Mouse (Mus musculus) hindbrain, embryonic 15.5 days (tissue): Measurements from ENCODE around the gene Vmn2r89. TPM values are rescaled to one million over a fixed set of nuclear protein-coding genes. Genes with fewer than 3 reads are reported as not detected.
"Not testable (repeated sequence)": the region's sequence is repeated elsewhere in the genome, so short reads cannot be mapped to it uniquely, and the experiment has no call there.

ENCODE experiments used
- ATAC-seq: fragments of 200-750 bp; cut with Nextera tagmentation; 2 replicates; pipeline ENCODE4 v1.8.0; 2017; ENCODE audit warnings: low read depth, moderate number of reproducible peaks, moderate TSS enrichment; ENCODE audit not compliant: low FRiP score
- H3K27ac ChIP-seq: fragments of 300-500 bp; sonication (generic); replicated peaks from 2 replicates; pipeline ENCODE4 v1.5.1; 2015; ENCODE audit warnings: mild to moderate bottlenecking, inconsistent platforms
- H3K27me3 ChIP-seq: fragments of 300-500 bp; sonication (generic); 2 replicates; pipeline ENCODE4 v1.6.1; 2015; ENCODE audit warnings: control low read depth, inconsistent platforms
- H3K36me3 ChIP-seq: fragments of 300-500 bp; sonication (generic); 2 replicates; pipeline ENCODE4 v1.6.1; 2015; ENCODE audit warnings: control low read depth, inconsistent platforms
- H3K4me1 ChIP-seq: fragments of 300-500 bp; sonication (generic); replicated peaks from 2 replicates; pipeline ENCODE4 v1.6.1; 2015; ENCODE audit warnings: control low read depth, inconsistent platforms
- H3K4me2 ChIP-seq: fragments of 300-500 bp; sonication (generic); 2 replicates; pipeline ENCODE4 v1.6.1; 2015; ENCODE audit warnings: moderate library complexity, mild to moderate bottlenecking, inconsistent platforms
- H3K4me3 ChIP-seq: fragments of 300-500 bp; sonication (generic); 2 replicates; pipeline ENCODE4 v1.5.1; 2015; ENCODE audit warnings: mild to moderate bottlenecking, inconsistent platforms
- H3K9ac ChIP-seq: fragments of 300-500 bp; sonication (generic); 2 replicates; pipeline ENCODE4 v1.6.1; 2015; ENCODE audit warnings: inconsistent platforms
- H3K9me3 ChIP-seq: fragments of 300-500 bp; sonication (generic); 2 replicates; pipeline ENCODE4 v1.6.1; 2016; ENCODE audit warnings: control low read depth, inconsistent platforms
- WGBS: fragments of 180-500 bp; shearing (Covaris S2); methylation state at CpG from one replicate; pipeline ENCODE4 v1.1.7; 2015; 5-methylcytosine and 5-hydroxymethylcytosine counted together
- polyA plus RNA-seq: library from polyadenylated mRNA; unstranded; fragments of >200 nt; fragmentation: Nextera tagmentation; extraction: Ambion mirVana; gene quantifications from 2 replicates; pipeline ENCODE4 v1.2.1, GENCODE M21; 2015

Gene Vmn2r89
- polyA plus RNA-seq, result not detected in 2 replicates

GRCm38 (mm10) chr14:51451557-51451956, at the start of gene Vmn2r89:
Vmn2r89 (plus strand) TSS chr14:51451857.
- H3K27ac ChIP-seq, H3K4me3 ChIP-seq, H3K9me3 ChIP-seq, ATAC-seq, H3K27me3 ChIP-seq, H3K4me2 ChIP-seq, H3K36me3 ChIP-seq, H3K9ac ChIP-seq, H3K4me1 ChIP-seq: not testable (repeated sequence)
- 86% methylated on average over 2 of the region's 2 CpGs for WGBS

DNA sequence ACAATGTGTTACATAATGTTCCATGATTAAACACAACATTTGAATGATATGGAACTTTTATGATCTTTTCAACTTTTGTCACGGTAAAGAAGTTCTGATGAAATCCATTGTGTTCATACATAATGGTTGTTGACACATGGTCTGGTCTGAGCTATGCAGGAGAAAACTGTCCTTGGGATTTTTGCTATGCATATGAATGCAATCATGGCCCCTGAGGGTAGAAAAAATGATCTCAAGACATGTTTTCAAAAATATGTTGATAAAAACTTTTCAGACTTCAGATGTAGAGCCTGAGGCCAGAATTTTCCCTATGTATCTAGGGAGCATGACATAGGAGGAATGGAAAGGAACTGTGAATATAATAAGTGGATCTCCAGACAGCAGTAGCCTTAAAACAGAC, 41.1 kb upstream of the Vmn2r89 start, which contains the start of gene Vmn2r88:
TSS of gene Vmn2r88 (plus strand) at position 301 of the 400 bp plus-strand sequence.
- H3K9ac ChIP-seq, result no peak within 1 kb of the TSS
- WGBS, result 78% methylated on average over 1 of the region's 1 CpGs
- no peaks in the 10 kb centered on the region for H3K4me1 ChIP-seq
- H3K36me3 ChIP-seq, result no peaks in the 10 kb centered on the region
- no peak within 1 kb of the TSS for H3K4me3 ChIP-seq
- H3K4me2 ChIP-seq, result no peak within 1 kb of the TSS
- ATAC-seq, result no peak
- H3K27ac ChIP-seq, result no peak within 1 kb of the TSS
- H3K27me3 ChIP-seq, result no peaks in the 10 kb centered on the region
- H3K9me3 ChIP-seq, result no peaks in the 10 kb centered on the region

DNA sequence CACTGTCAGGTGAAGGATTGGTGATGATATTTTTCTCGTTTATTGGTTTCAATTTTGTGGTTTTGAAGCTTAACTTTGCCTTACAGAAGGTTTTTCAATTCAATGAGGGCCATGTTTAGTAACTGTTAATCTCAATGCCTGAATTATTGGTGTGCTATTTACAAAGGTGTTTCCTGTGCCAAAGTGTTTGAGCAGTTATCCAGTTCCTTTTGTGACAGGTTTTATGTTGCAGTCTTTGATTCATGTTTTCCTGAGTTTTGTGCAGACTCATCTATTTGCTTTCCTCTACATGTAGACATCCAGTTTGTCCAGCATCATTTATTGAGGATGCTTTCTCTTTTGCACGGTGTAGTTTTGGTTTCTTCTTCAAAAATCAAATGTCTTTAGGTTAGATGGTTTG, 27.8 kb upstream of the Vmn2r89 start:
- ATAC-seq, result no peak
- H3K27me3 ChIP-seq, result no peaks in the 10 kb centered on the region
- no peak overlapping the region for H3K4me2 ChIP-seq
- H3K4me3 ChIP-seq, result no peak overlapping the region
- no peaks in the 10 kb centered on the region for H3K9me3 ChIP-seq
- H3K27ac ChIP-seq, result no peak overlapping the region
- no peak overlapping the region for H3K9ac ChIP-seq
- no peaks in the 10 kb centered on the region for H3K36me3 ChIP-seq
- no peaks in the 10 kb centered on the region for H3K4me1 ChIP-seq
- 75% methylated on average over 2 of the region's 2 CpGs for WGBS

DNA sequence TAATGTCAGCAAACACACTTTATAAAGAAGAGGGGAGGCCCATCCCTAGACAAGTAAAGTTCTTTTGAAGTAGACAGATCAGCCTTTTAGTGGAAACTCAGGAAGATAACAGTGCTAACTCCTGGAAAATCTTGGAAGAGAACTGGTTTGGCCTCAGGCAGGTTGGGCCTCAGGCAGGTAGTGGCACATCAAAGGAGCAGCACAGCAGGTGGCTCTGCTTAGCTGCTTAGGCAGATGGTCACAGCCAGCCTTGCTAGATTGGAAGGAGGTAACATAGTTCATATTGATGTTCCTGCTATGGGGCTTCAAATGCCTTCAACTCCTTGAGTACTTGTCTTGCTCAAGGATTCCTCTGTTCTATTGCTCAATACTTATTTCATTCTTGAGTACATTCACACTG, 21.5 kb upstream of the Vmn2r89 start:
- H3K27ac ChIP-seq, H3K9ac ChIP-seq, H3K4me1 ChIP-seq, H3K27me3 ChIP-seq, H3K9me3 ChIP-seq, H3K4me2 ChIP-seq, H3K4me3 ChIP-seq, ATAC-seq, H3K36me3 ChIP-seq: not testable (repeated sequence)

- H3K27ac ChIP-seq, result no peak overlapping the region
- no peaks in the 10 kb centered on the region for H3K27me3 ChIP-seq
- H3K9ac ChIP-seq, result no peak overlapping the region
- no peak overlapping the region for H3K4me2 ChIP-seq
- ATAC-seq, result 0 out of 2 replicates have a peak, but pooled peaks have one; percentile 6
- 94% methylated on average over 16 of the region's 16 CpGs for WGBS
- no peak overlapping the region for H3K4me3 ChIP-seq
- H3K36me3 ChIP-seq, result no peaks in the 10 kb centered on the region
- no peaks in the 10 kb centered on the region for H3K4me1 ChIP-seq
- H3K9me3 ChIP-seq, result no peaks in the 10 kb centered on the region
Measured at GRCm38 (mm10) chr14:51434546-51434945, 17.1 kb upstream of the Vmn2r89 start.

GRCm38 (mm10) chr14:51435020-51435419, 16.6 kb upstream of the Vmn2r89 start:
- H3K4me3 ChIP-seq, result no peak overlapping the region
- no peak for ATAC-seq
- H3K27me3 ChIP-seq, result no peaks in the 10 kb centered on the region
- H3K36me3 ChIP-seq, result no peaks in the 10 kb centered on the region
- no peak overlapping the region for H3K9ac ChIP-seq
- H3K4me2 ChIP-seq, result no peak overlapping the region
- H3K4me1 ChIP-seq, result no peaks in the 10 kb centered on the region
- WGBS, result 96% methylated on average over 26 of the region's 26 CpGs
- no peak overlapping the region for H3K27ac ChIP-seq
- no peaks in the 10 kb centered on the region for H3K9me3 ChIP-seq

DNA sequence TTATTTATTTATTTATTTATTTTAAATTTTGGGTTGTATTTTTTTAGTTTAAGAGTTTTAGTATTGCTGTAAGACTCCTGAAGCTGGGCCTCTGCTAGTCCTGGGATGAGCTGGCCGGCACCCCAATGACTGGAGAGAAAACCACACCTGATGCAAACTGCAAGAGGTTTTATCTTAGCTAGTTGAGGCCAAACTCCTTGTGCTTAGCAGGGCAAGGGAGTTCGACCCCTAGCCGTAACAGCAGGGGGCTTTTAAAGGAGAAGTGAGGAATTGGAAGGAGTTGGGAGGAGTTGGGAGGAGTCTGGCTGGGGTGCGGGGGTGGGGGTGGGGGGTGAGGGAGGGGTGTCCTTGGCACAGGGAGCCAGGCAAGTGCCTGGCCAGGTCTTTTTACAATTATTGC, 12.7 kb upstream of the Vmn2r89 start:
- Histone ChIP-seq H3K27ac (no peak overlapping the region), H3K4me2 (no peak overlapping the region), H3K9ac (no peak overlapping the region), H3K9me3 (no peaks in the 10 kb centered on the region), H3K4me3 (no peak overlapping the region), H3K36me3 (no peaks in the 10 kb centered on the region), H3K27me3 (no peaks in the 10 kb centered on the region), H3K4me1 (no peaks in the 10 kb centered on the region)
- 84% methylated on average over 4 of the region's 4 CpGs for WGBS
- no peak for ATAC-seq

DNA sequence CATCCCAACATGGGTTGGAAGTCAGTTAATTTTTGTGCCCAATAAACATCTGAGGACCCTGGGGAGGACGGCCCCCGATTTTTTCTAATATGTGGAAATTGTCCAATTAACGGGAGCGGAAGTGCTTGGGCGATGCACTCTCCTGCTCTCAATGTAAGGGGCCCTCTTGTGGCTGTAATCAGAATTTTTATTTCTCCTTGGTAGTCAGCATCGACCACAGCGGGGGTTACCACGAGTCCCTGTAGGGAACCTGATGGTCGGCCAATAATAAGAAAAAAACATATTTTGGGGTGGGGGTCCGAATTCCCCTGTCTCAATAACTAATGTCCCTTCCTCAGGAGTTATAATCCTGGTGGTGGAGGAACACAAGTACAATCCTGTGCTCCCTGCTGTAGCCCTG, 28.6 kb downstream of the Vmn2r89 start:
- H3K9me3 ChIP-seq, H3K27ac ChIP-seq, H3K4me2 ChIP-seq, H3K9ac ChIP-seq, H3K36me3 ChIP-seq, H3K27me3 ChIP-seq, H3K4me1 ChIP-seq, ATAC-seq, H3K4me3 ChIP-seq: not testable (repeated sequence)
- 92% methylated on average over 10 of the region's 10 CpGs for WGBS

- not testable (repeated sequence) for H3K4me2 ChIP-seq, H3K9ac ChIP-seq, H3K27ac ChIP-seq, H3K9me3 ChIP-seq, H3K27me3 ChIP-seq, ATAC-seq, H3K4me3 ChIP-seq, H3K36me3 ChIP-seq, H3K4me1 ChIP-seq
- WGBS, result 93% methylated on average over 12 of the region's 12 CpGs
Measured at GRCm38 (mm10) chr14:51481332-51482015, 29.8 kb downstream of the Vmn2r89 start.

GRCm38 (mm10) chr14:51482051-51482715, 30.5 kb downstream of the Vmn2r89 start:
- H3K4me2 ChIP-seq, result no peak overlapping the region
- no peak overlapping the region for H3K27ac ChIP-seq
- no peak overlapping the region for H3K9ac ChIP-seq
- ATAC-seq, result no peak
- H3K9me3 ChIP-seq, result no peaks in the 10 kb centered on the region
- H3K4me1 ChIP-seq, result no peaks in the 10 kb centered on the region
- WGBS, result 86% methylated on average over 5 of the region's 5 CpGs
- no peak overlapping the region for H3K4me3 ChIP-seq
- no peaks in the 10 kb centered on the region for H3K27me3 ChIP-seq
- no peaks in the 10 kb centered on the region for H3K36me3 ChIP-seq

DNA sequence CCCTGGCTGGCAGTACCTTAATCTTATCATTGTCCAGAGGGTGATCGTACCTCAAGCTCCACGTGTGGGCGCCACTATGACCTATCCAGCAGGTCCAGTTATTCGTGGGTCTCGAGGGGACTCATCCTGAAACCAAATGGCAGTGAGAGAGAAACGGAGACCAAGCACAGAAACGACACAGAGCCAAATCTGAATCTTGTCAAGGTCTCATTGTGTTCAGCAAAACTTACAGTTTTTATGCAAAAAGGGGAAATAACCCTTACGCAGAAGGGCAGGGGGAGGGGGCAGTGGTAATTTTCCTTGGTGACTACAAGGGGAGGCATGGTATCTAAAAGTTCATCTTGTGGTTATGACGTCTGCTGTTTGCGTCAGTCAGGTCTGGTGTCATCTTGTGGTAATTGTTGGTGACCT, 31.3 kb downstream of the Vmn2r89 start:
- H3K4me3 ChIP-seq, H3K4me2 ChIP-seq, H3K9ac ChIP-seq, H3K4me1 ChIP-seq, H3K27me3 ChIP-seq, ATAC-seq, H3K9me3 ChIP-seq, H3K36me3 ChIP-seq, H3K27ac ChIP-seq: not testable (repeated sequence)
- 85% methylated on average over 10 of the region's 10 CpGs for WGBS

GRCm38 (mm10) chr14:51483671-51484070, 32.0 kb downstream of the Vmn2r89 start:
- Histone ChIP-seq H3K27me3 (no peaks in the 10 kb centered on the region), H3K4me3 (no peak overlapping the region), H3K9me3 (no peaks in the 10 kb centered on the region), H3K4me2 (no peak overlapping the region), H3K4me1 (no peaks in the 10 kb centered on the region), H3K27ac (no peak overlapping the region), H3K36me3 (no peaks in the 10 kb centered on the region), H3K9ac (no peak overlapping the region)
- 93% methylated on average over 1 of the region's 1 CpGs for WGBS
- no peak for ATAC-seq
